Mouse (Mus musculus) liver, embryonic 15.5 days (tissue): ENCODE data around the gene Gm4952. TPM values are rescaled to one million over a fixed set of nuclear protein-coding genes. Genes with fewer than 3 reads are reported as not detected.

ENCODE experiments used
- ATAC-seq: fragments of 200-750 bp; cut with Nextera tagmentation; 2 replicates; pipeline ENCODE4 v1.8.0; 2017; ENCODE audit warnings: moderate number of reproducible peaks, mild to moderate bottlenecking, moderate library complexity; ENCODE audit not compliant: insufficient read depth
- H3K27ac ChIP-seq: fragments of 300-500 bp; sonication (generic); replicated peaks from 2 replicates; pipeline ENCODE4 v1.5.1; 2015; ENCODE audit warnings: mild to moderate bottlenecking, inconsistent platforms
- H3K27me3 ChIP-seq: fragments of 300-500 bp; sonication (generic); 2 replicates; pipeline ENCODE4 v1.6.1; 2015; ENCODE audit warnings: mild to moderate bottlenecking, inconsistent platforms
- H3K36me3 ChIP-seq: fragments of 300-500 bp; sonication (generic); replicated peaks from 2 replicates; pipeline ENCODE4 v1.6.1; 2015; ENCODE audit warnings: moderate library complexity, mild to moderate bottlenecking, inconsistent platforms
- H3K4me1 ChIP-seq: fragments of 300-500 bp; sonication (generic); replicated peaks from 2 replicates; pipeline ENCODE4 v1.6.1; 2015; ENCODE audit warnings: inconsistent platforms
- H3K4me2 ChIP-seq: fragments of 300-500 bp; sonication (generic); 2 replicates; pipeline ENCODE4 v1.6.1; 2015; ENCODE audit warnings: moderate library complexity, mild to moderate bottlenecking, inconsistent platforms
- H3K4me3 ChIP-seq: fragments of 300-500 bp; sonication (generic); replicated peaks from 2 replicates; pipeline ENCODE4 v1.5.1; 2015; ENCODE audit warnings: mild to moderate bottlenecking, inconsistent platforms
- H3K9ac ChIP-seq: fragments of 300-500 bp; sonication (generic); 2 replicates; pipeline ENCODE4 v1.6.1; 2015; ENCODE audit warnings: moderate library complexity, mild to moderate bottlenecking, inconsistent platforms
- H3K9me3 ChIP-seq: fragments of 300-500 bp; sonication (generic); replicated peaks from 2 replicates; pipeline ENCODE4 v1.6.1; 2016; ENCODE audit warnings: inconsistent platforms
- WGBS: fragments of 180-500 bp; shearing (Covaris S2); methylation state at CpG from one replicate; pipeline ENCODE4 v1.1.7; 2015; ENCODE audit warnings: mixed read lengths; ENCODE audit not compliant: insufficient replicate concordance; 5-methylcytosine and 5-hydroxymethylcytosine counted together
- polyA plus RNA-seq: library from polyadenylated mRNA; unstranded; fragments of >200 nt; fragmentation: Nextera tagmentation; extraction: Ambion mirVana; gene quantifications from 2 replicates; pipeline ENCODE4 v1.2.1, GENCODE M21; 2015

Gene Gm4952
- polyA plus RNA-seq, 1 experiment from 2014 or later = 12.6 TPM

DNA sequence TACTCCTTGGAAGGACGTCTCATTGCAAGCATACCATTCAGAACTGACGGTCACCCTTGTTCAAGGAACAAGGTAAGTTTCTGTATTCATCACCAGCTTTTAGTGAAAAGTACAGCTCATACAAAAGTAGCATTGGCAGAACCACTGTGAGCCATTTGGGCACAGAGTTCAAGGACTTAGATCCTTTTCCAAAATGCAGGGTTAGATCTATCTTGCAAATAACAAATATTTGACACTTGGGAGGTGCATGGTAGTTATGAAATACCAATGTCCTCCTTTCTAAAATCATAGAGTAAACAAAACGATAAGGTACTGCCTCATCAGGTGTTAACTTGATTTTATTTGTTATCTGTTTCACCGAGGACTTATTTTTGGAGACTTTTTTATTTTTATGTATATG is 71.3 kb downstream of the Gm4952 start:
- 65% methylated on average over 4 of the region's 4 CpGs for WGBS
- H3K27ac ChIP-seq = no peak overlapping the region
- ATAC-seq = no peak
- no peak overlapping the region for H3K9ac ChIP-seq
- no peaks in the 10 kb centered on the region for H3K4me1 ChIP-seq
- H3K27me3 ChIP-seq = no peaks in the 10 kb centered on the region
- no peak overlapping the region for H3K4me3 ChIP-seq
- no peak overlapping the region for H3K4me2 ChIP-seq
- H3K36me3 ChIP-seq = no peaks in the 10 kb centered on the region
- H3K9me3 ChIP-seq = no peaks in the 10 kb centered on the region

DNA sequence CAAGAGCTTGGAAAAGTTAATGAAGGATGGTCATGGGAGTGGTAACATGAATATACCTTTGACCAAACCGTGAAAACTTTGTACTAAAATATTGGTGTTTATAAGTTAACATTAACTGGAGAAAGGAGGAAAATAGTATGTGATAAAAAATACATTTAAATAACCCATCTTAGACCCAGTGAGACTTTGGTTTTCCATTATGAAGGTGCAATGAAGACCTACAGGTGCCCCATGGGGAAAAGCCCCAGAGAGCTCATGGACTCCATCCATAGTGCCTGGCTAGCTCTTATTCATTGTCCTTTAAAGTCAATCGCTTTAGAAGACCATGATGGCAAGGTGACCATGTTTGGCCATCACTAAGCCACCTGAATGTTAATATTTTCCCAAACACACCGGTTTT is 78.0 kb downstream of the Gm4952 start, which contains the start of gene Olfr1443:
Gene Olfr1443 (plus strand): TSS at position 301 of the 400 bp plus-strand sequence.
- no peak for ATAC-seq
- Histone ChIP-seq H3K4me2 (no peak within 1 kb of the TSS), H3K27ac (no peak within 1 kb of the TSS), H3K36me3 (no peaks in the 10 kb centered on the region), H3K4me1 (no peaks in the 10 kb centered on the region), H3K9me3 (no peaks in the 10 kb centered on the region), H3K27me3 (no peaks in the 10 kb centered on the region), H3K9ac (no peak within 1 kb of the TSS), H3K4me3 (no peak within 1 kb of the TSS)
- 44% methylated on average over 3 of the region's 3 CpGs for WGBS

Other genes starting within 250 kb of the Gm4952 start
- not detected in 2 replicates for gene Olfr1440, start 212.7 kb upstream of the Gm4952 start, polyA plus RNA-seq
- gene Olfr1441, start 182.5 kb upstream of the Gm4952 start, polyA plus RNA-seq = not detected in 2 replicates
- not detected in 2 replicates for gene Pfpl, start 172.1 kb upstream of the Gm4952 start, polyA plus RNA-seq
- gene Mpeg1, start 139.2 kb upstream of the Gm4952 start, polyA plus RNA-seq = 1.8 and 2.0 TPM in 2 replicates
- gene Dtx4, start 98.5 kb upstream of the Gm4952 start, polyA plus RNA-seq = 2.0 and 2.4 TPM in 2 replicates
- gene Fam111a, start 54.2 kb upstream of the Gm4952 start, polyA plus RNA-seq = 21.4 and 23.8 TPM in 2 replicates
- 0.43 and 0.54 TPM in 2 replicates for gene Glyat, start 33.3 kb downstream of the Gm4952 start, polyA plus RNA-seq
- not detected in 2 replicates for gene Olfr1442, start 70.5 kb downstream of the Gm4952 start, polyA plus RNA-seq
- not detected in 2 replicates for gene Olfr1443, start 78.1 kb downstream of the Gm4952 start, polyA plus RNA-seq
- gene Keg1, start 95.8 kb downstream of the Gm4952 start, polyA plus RNA-seq = 7.9 and 9.0 TPM in 2 replicates
- gene Cntf, start 165.7 kb downstream of the Gm4952 start, polyA plus RNA-seq = 0.43 and 0.53 TPM in 2 replicates
- gene Zfp91, start 196.2 kb downstream of the Gm4952 start, polyA plus RNA-seq = 7.2 and 7.3 TPM in 2 replicates
- 2.1 and 2.4 TPM in 2 replicates for gene Lpxn, start 196.2 kb downstream of the Gm4952 start, polyA plus RNA-seq
- gene Gm5244, start 246.7 kb downstream of the Gm4952 start, polyA plus RNA-seq = not detected in 2 replicates